Mouse (Mus musculus): Measurements from ENCODE around the gene Slc22a18.

Slc22a18 gene

DNA sequence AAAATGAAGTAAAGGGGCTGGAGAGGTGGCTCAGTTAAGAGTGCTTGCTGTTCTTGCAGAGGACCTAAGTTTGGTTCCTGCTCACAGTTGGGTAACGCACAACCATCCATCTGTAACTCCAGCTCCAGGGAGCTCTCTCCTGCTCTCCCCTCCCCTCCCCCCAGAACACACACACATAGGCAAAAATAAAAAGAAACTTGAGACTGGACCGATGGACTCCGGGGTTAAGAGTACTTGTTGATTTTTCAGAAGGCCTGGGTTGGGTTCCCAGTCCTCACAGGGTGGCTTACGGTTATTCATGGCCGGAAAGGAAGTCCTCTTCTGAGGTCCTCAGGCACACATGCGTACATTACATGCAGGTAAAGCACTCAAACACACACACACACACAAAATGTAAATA lies 30.4 kb downstream of the Slc22a18 start:
- no peak for DNase-seq (ENCODE audit: low spot score in 2 of 2)

DNA sequence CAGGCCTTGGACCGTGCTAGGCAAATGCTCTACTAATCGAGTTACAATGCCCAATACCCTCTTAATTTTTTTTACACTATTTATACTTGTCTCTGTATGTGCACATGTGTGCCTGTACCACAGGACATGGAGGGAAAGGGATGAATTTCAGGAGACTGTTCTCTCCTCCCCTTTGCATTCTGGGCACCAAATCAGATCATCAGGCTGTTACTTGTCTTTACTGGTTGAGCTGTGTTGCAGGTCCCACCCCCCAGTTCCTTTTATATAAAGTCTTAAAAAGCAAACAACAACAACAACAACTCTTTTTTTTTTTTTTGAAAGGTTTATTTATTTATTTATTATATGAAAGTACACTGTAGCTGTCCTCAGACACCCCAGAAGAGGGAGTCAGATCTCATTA lies 31.9 kb downstream of the Slc22a18 start:
- DNase-seq (ENCODE audit: low spot score in 2 of 2), result no peak

DNA sequence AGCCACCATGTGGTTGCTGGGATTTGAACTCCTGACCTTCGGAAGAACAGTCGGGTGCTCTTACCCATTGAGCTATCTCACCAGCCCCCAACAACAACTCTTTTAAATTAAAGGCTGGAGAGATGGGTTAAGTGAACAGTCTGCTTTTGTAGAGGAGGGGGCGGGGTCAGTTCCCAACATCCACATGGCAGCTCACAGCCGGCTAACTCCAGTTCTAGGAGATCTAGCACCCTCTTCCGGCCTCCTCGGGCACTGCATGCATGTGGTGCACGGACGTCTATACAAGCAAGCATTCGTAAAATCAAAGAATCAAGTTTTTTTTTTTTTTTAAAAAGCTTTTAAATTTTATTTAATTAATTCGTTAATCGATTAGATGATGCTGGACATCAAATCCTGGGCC lies 32.3 kb downstream of the Slc22a18 start:
- peak; percentile 33 to 44 for DNase-seq (ENCODE audit: low spot score in 2 of 2)

DNA sequence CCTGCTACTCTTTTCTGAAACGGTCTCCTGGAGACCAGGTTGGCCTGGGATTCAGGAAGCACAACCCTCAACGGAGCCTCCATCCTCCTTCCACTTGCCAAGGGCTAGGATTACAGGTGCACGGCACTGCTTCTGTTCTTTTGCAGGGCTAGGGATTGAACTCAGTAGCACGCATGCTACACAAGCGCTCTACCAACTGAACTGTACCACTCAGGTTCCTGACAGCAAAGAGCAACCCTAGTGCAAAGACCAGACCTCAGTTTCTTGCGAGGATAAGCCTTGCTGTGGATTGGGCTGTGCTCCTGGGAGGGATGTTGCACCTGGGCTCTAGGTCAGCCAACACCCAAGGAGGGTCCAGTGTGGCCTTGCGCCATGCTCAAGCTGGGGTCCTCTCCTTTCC lies 32.7 kb downstream of the Slc22a18 start:
- DNase-seq (ENCODE audit: low spot score in 2 of 2), result no peak

DNA sequence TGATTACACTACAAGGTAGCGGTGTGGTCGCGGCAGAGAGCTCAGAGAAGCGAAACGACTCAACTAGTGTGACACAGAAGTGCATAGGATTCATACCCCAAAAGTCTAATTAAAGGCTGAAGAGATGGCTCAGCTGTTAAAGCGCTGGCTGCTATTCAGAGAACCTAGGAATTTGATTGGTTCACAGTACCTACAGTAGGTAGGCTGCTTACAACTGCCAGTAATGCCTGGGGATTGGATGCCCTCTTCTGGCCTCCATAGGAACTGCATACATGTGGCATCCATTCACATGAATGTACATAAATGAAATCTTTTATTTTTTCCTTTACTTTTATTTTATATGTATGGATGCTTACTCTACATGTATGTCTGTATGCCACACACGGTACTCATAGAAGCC lies 33.1 kb downstream of the Slc22a18 start:
- DNase-seq (ENCODE audit: low spot score in 2 of 2), result peak; percentile 29 to 31

DNA sequence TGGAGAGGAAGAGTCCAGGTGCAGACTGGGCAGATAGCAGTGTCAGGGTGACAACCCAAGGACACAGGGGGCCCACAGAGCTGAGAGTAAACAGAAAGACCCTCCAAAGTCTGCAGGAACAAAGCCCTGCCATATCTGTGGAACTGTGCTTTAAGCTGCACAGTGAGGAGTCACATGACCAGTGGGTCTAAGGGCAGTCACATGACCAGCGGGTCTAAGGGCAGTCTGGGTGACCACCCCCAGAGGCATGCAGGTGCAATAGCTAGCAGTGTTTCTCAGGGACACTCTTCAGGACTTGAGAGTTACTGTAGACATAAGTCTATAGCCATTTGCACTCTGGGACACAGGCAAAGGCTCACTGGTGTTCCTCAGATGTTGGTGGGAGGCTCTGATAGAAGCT lies 36.0 kb downstream of the Slc22a18 start:
- no peak for DNase-seq (ENCODE audit: low spot score in 2 of 2)

DNA sequence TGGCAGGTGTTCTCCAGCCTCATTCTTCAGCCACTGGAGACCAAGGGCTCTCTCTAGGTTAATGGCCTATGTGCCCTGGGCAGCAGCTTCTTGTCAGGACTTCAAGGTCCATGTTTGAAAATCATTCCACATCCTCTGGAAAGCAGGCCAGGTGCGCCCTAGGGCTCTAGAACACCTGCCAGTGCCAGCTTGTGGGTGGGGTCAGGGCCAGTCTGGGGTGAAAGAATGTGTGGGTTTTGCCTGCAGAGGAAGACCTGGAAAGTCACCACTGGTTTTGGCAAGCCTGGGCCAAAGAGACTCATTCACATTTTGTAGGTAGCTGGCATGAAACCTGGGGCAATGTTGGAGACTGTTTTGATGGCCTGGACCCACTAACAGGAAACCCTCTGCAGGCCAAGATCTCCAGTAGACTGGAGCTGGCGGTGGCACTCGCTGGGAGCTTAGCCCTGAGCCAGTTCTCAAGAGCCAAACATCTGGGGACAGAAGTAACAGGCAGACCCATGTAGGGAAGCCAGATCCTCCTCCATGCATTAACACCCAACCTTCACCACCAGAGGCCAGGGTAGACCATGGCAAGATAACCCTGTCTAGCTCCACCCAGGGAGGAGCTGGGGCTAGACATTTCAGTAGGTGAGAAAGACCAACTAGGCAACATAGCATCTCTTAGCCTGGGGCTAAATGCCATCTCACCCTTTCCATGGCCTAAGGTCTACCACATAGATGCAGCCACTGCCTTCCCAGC lies 37.2 kb downstream of the Slc22a18 start:
- no peak for DNase-seq (ENCODE audit: low spot score in 2 of 2)

DNA sequence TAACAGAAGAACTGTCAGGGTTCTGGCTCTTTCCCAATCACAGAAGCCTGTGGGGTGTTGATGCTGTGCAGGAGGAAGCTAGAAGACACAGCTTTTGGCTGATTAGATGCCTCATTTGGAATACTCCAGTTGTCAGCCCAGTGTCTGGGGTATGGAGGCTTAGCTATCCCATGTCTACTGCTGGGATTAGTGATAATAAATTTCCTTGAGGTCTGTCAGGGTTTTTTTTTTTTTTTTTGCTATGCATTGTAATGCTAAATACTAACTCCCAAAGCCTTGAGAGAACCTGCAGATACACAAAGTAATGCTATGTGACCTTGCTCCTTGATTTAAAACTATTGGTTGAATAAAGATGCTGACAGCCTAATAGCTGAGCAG lies 37.8 kb downstream of the Slc22a18 start:
- DNase-seq (ENCODE audit: low spot score in 2 of 2), result no peak

DNA sequence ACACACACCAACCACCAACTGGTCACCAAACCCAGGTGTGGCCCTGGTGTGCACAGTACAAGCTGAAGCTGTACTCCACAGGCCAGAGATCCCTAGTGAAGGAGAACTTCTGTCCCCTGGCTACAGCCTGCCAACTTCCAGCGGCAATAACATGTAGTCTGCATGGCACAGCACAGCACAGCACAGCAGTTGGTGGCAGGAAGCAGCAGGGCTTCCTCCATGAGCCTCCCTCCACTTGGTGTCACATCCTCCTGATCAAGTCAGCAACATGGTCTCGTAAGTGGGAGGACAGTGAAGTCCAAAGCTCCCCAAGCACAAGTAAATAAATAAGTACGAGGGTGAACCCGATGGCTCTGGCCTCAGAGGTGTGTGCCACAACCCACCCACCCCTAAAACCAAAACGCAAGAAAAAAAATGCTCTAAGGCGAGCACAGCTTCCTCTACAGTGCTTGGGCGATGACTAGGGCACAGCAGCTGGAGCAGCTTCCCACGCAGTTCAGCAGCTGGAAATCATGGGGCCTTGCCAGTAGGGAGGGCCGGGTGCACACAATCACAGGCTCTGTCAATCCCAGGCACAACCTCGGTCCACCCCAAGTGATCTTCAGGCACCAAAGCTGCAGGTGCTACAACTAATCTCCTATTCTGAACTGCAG lies 40.4 kb downstream of the Slc22a18 start:
- no peak for DNase-seq (ENCODE audit: low spot score in 2 of 2)

DNA sequence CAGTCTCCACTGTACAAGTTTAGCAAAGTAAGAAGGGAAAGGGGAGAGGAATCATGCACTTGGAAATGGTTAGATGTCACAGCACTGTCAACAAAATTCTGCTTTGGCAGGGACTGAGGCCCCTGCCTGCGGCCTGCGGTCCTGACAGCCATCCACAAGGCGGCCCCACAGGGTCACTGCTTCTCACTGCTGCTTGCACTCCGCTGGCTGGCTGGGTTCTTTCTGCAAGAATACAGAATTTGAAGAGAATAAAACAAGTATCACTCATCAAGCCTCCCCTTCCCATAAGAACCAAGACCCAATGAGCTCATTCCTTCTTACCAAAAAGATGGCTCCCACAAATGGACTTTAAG lies 40.9 kb downstream of the Slc22a18 start:
- DNase-seq (ENCODE audit: low spot score in 2 of 2), result no peak

DNA sequence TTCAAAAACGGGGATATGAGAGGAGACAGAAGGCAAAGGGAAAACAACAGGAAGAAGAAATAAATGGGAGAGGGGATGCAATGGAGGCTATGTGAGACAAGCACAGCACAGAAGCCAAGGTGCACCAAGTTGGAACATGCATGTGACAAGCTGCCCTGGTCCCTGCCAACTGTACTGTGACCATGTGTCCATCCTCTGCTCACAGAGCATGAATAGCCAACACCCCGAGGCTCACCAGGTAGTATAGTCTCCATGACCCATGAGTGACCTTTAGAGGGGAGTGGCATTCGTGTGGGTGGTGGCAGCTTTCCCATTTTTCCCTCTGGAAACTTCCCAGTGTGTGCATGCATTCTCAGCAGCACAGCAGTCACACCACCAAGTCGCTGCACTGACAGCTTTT lies 45.8 kb downstream of the Slc22a18 start:
- DNase-seq (ENCODE audit: low spot score in 2 of 2), result no peak

DNA sequence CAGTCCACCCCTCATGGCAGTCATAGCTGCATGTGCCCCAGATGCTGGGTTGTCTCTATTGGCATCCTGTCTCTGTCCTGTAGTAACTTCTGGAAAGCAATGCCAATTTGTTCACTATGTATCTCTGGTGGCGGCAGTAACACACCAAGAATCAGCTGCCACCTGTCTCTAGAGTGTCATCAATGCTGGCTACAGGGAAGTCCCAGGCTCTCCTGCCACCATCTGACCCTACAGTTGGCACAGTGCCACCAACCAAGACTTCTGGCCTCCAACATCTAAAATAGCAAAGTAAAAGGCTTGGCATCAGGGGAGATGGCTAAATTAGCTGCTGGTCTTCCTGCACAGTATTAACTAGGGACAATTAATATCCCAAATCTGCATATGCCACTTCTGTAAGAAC lies 58.9 kb downstream of the Slc22a18 start:
- no peak for DNase-seq (ENCODE audit: low spot score in 2 of 2)

DNA sequence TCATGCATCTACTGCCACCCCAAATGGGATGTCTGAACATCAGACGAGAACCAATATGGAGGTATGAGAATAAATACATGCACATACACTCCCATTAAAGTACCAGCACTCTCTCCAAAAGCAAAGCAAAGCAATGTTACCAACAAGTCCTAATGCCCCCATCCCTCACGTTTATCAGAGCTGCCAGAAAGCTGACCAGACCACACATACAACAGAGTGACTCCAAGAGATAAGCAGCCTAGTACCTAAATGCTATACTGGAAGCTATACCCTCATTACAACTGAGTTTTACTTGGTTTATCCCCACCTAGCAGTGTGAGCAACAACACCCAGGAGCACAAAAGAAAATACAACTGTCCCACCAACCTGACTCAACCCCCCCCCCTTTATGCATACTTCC lies 59.7 kb downstream of the Slc22a18 start:
- peak; percentile 15 to 35 for DNase-seq (ENCODE audit: low spot score in 2 of 2)

DNA sequence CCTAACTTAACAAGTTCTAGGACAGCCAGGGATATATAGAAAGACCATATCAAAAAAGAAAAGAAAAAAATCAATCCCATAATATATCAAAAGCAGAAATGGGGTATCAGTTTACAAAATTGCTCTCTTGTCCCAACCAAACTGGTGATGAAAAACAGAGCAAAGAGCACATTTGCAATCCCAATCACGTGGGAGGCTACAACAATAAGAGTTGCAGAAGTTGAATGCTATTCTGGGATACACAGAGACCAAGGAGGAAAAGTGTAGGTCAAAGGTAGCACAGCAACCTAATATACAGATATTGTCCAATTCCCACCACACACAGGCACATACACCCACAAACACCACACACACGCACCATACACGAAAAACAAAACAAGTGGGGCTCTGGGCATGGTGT lies 62.7 kb downstream of the Slc22a18 start:
- no peak for DNase-seq (ENCODE audit: low spot score in 2 of 2)

DNA sequence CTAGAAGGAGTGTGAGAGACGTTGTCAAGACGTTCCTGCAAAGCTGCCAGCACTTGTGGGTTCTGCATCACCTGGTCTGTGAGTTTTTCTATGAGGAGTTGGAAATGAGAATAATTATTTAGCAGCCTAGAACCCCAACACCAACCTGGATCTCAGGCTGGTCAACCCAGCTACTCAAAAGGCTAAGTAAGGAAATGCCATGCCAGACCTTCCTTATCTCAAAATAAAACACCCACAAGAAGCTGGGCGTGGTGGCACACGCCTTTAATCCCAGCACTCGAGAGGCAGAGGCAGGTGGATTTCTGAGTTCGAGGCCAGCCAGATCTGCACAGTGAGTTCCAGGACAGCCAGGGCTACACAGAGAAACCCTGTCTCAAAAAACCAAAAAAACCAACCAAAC lies 64.7 kb downstream of the Slc22a18 start:
- peak in 1 of 2 experiments; percentile 15 for DNase-seq (ENCODE audit: low spot score in 2 of 2)

DNA sequence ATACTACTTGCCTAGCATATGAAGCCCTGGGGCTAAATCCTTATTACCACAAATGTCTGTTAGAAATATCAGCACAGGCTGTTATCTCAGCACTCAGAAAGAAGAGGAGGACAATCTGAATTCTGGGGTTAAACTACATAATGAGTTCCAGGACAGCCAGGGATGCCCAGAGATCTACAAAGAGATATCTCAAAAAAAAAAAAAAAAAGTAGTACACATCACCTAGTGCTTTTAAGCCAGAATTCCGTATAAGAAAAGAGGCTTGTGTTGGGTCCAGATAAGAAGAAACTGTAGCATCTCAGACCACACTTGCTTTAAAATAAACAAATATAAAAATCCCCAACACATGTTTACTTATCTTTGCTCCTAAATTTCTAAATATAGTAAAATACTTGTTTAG lies 65.1 kb downstream of the Slc22a18 start:
- DNase-seq (ENCODE audit: low spot score in 2 of 2), result no peak

DNA sequence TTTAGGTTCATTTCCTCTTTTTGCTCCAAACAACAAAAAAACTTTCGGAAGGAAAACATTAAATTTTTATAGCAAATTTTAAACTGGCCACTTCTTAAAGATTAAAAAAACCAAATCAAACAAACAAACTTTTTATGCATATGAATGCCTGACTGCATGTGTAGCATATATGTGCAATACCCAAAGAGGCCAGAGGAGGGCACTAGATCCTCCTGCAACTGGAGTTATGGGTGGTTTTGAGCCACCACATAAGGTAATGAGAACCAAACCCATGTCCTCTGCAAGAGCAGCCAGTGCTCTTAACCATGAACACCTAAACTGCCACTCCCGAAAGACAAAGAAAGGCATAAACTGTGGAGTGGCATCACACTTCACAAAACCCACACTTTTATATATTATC lies 70.8 kb downstream of the Slc22a18 start:
- peak in 1 of 2 experiments; percentile 24 for DNase-seq (ENCODE audit: low spot score in 2 of 2)

DNA sequence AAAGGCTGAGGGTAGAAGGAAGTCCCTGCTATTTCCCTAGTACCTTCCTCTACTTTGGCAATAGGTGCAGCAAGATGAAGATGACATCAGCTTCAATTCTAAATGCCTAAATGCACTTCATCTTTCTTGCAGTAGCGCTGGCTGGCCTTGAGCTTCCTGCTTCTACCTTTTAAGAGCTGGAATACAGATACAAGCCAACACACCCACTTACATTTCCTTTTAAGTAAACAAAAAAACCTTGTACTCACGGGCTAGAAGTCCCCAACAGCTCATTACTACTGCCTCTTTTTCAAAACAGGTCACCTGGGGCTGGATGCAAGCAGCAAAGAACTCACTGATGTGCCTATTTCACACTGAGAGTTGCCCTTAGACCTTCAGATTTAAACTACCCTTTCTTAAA lies 73.0 kb downstream of the Slc22a18 start:
- no peak for DNase-seq (ENCODE audit: low spot score in 2 of 2)

DNA sequence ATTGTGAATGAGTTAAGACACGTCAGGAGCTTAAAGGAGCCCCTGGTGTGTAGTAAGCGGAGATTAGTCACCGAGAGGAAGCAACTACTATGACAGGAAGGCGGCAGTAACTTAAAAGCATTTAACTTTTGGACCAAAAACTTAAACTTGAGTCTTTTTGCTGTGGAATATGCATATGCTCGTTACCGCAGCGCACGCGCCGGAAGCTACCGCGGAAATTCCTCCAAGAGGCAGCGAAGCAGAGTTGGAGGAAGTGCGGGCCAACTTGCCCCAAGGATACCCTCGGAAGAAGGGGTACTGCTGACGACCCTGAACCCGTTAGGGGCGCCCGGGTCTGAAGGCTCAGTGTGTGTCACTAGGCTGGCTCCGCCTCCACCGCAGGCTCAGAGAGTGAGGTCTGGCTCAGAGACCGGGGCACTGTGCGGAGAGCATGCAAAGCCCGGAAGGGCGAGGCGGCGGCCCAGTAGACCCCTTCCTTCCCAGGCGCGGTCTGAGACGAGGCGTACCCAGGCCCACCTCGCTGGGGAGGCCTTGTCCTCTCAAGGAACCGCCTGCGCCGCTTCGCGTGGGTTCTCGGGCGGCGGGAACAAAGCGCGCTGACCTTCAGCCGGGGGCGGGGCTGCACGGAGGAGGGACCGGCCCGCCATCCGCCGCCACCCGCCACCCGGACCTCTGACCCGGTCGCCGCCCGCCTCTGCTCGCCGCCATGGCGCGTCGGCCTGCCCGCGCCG lies 74.9 kb downstream of the Slc22a18 start:
- peak; percentile 70 to 72 for DNase-seq (ENCODE audit: low spot score in 2 of 2)

All from spleen, postnatal 36 days (tissue).